Mouse (Mus musculus) megakaryocyte, embryonic 14.5 days (primary cell): ENCODE data around the gene Obsl1.

Experiments
- FLI1 ChIP-seq: IDR thresholded peaks from 2 replicates; pipeline ENCODE4 v1.6.1; 2012; ENCODE audit warnings: low read length, inconsistent platforms, mixed read lengths
- GATA1 ChIP-seq: IDR thresholded peaks from 3 replicates; pipeline ENCODE4 v1.6.1; 2012; ENCODE audit warnings: mixed read lengths, low read length, inconsistent platforms, borderline replicate concordance

GRCm38 (mm10) chr1:75462636-75463035 is 43.6 kb downstream of the Obsl1 start:
- TF ChIP-seq GATA1 (no peak), FLI1 (no peak)
